Mouse (Mus musculus): Measurements from ENCODE around the gene Esr1.
"Not testable (repeated sequence)": the region's sequence is repeated elsewhere in the genome, so short reads cannot be mapped to it uniquely, and the experiment has no call there.

Gene Esr1

GRCm38 (mm10) chr10:4611386-4612155 is at the start of gene Esr1:
Esr1 (plus strand) TSS chr10:4611593.
- no peak for DNase-seq (ENCODE audit: low spot score)

DNA sequence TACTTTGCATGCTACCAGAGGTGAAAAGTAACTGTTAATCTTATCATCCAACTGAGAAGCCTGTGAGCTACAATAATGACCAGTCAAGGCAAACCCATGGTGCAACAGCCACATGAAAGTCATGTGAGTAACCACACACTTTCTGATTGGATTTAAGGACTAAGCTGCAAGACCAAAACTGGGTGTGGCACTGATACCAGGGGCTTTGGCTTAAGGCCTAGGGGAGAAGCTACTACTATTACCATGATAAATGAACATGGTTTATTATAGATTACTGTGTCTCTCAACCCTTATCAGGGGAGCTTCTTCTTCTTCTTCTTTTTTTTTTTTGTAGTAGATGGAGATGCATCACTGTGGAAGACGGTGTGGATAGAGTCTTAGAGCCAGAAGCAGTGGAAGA is 46.2 kb upstream of the Esr1 start:
- no peak for DNase-seq (ENCODE audit: low spot score)

GRCm38 (mm10) chr10:4570778-4571177 is 40.6 kb upstream of the Esr1 start:
- no peak for DNase-seq (ENCODE audit: low spot score)

GRCm38 (mm10) chr10:4571304-4571703 is 40.1 kb upstream of the Esr1 start:
- no peak for DNase-seq (ENCODE audit: low spot score)

DNA sequence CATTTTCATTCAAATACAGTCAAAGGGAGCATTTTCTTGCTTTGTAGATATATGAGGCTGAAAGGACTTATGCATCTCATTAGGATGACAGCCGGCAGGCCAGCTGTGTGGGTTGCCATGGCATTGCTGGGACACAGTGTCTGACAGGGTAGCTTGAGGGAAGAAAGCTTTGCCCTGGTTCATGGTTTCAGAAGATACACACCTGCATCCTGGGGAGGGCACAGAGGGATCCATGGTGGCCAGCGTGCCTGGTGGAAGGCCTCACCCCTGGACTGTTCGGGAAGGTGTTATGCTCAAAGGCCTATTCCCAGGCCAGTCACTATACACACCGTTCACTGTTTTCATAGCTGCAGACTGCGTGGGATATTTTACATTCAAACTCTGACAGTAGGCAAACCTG is 29.5 kb upstream of the Esr1 start:
- DNase-seq (ENCODE audit: low spot score) = no peak

GRCm38 (mm10) chr10:4586691-4587090 is 24.7 kb upstream of the Esr1 start:
- DNase-seq (ENCODE audit: low spot score) = no peak

DNA sequence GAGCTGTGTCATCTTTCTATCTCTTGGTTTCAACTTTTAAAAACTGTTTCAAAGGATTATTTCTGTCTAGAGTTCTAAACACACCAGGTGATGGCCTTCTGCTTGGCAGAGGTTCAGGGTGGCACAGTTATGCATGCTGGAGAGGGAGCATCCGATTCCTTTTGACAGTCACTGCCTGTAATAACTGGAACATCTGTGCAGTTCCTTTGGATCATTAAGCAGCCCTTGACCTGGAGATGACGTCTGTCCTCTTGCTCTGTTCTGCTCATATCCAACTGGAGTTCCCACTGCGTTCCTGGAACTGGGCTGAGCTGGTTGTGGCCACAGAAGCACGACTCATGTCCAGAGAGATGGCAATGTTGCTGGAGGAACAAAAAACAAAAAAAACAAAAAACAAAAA is 21.8 kb upstream of the Esr1 start:
- no peak for DNase-seq (ENCODE audit: low spot score)

DNA sequence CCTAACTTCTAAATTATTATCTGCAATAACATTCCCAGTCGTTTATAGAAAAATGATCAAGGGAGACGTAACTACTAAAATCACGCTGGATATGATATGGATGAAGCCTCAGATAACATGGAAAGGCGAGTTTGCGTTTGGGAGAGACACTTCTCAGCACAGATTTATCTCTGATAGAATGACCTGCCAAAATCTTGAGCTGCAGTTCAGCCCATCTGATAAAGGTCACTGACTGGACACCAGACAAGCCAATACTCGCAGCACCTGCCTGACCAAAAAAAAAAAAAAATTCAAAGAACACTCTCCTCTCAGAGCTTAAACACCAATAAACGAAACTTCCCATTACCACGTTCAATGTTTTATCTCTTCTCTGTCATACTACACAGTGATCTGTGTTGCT is 20.4 kb upstream of the Esr1 start:
- no peak for DNase-seq (ENCODE audit: low spot score)

GRCm38 (mm10) chr10:4593828-4594227 is 17.6 kb upstream of the Esr1 start:
- DNase-seq (ENCODE audit: low spot score) = no peak

- no peak for DNase-seq (ENCODE audit: low spot score)
These were observed 14.2 kb upstream of the Esr1 start for GRCm38 (mm10) chr10:4597211-4597610.

GRCm38 (mm10) chr10:4598244-4598842 is 13.1 kb upstream of the Esr1 start:
- DNase-seq (ENCODE audit: low spot score) = no peak

GRCm38 (mm10) chr10:4598916-4599315 is 12.5 kb upstream of the Esr1 start:
- DNase-seq (ENCODE audit: low spot score) = no peak

- no peak for DNase-seq (ENCODE audit: low spot score)
These were observed 11.8 kb upstream of the Esr1 start for GRCm38 (mm10) chr10:4599591-4599990.

DNA sequence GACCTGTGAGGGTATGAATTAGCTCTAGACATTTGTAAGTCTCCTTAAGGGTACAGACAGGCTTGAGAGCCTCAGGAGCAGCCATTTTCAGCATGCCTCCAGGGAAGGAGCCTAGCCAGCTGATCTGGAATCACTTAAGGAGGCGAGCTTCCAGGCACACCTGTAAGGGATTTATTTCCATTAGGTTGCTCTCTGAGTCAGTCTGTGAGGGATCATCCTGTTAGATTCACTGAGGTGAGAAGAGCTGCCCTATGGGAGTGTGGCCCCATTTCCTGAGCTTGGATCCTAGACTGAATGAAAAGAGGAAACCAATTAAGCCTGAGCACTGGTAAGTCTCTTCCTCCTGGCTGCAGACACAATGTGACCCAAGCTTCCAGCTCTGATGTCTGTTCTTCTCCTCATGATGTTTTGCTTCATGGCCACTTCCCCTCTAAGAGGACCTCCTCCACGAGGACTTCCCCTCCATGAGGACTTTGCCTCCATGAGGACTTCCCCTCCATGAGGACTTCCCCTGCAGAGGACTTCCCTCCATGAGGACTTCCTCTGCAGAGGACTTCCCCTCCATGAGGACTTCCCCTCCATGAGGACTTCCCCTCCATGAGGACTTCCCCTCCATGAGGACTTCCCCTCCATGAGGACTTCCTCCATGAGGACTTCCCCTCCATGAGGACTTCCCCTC is 10.5 kb upstream of the Esr1 start:
- DNase-seq (ENCODE audit: low spot score) = no peak

GRCm38 (mm10) chr10:4601612-4602011 is 9.8 kb upstream of the Esr1 start:
- not testable (repeated sequence) for DNase-seq (ENCODE audit: low spot score)

GRCm38 (mm10) chr10:4602466-4602865 is 8.9 kb upstream of the Esr1 start:
- no peak for DNase-seq (ENCODE audit: low spot score)

GRCm38 (mm10) chr10:4604527-4605209 is 6.7 kb upstream of the Esr1 start:
- DNase-seq (ENCODE audit: low spot score) = no peak

GRCm38 (mm10) chr10:4610234-4610633 is 1.2 kb upstream of the Esr1 start:
- DNase-seq (ENCODE audit: low spot score) = no peak

GRCm38 (mm10) chr10:4612313-4613036 is 1.1 kb downstream of the Esr1 start:
- no peak for DNase-seq (ENCODE audit: low spot score)

- DNase-seq (ENCODE audit: low spot score) = no peak
These were observed 6.6 kb downstream of the Esr1 start for GRCm38 (mm10) chr10:4618026-4618425.

DNA sequence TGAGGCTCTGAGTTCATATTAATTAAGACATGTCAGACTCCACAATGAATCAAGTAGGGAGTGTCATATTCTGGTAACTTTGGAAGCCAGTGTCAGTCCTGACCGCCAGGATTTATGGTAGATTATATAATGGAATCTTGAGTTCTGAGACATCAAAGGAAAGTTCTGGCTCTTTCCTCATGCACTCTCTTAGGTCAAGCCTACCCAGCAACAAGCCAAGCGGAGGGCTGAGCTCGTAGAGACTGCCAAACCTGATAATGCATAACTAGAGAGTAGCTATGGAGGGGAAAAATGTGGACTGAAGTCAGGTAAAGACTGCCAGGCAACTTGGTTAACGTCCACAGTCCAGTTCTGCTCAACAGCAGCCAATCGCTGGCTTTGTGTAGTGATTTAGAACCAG is 7.3 kb downstream of the Esr1 start:
- no peak for DNase-seq (ENCODE audit: low spot score)

GRCm38 (mm10) chr10:4619426-4619825 is 8.0 kb downstream of the Esr1 start:
- DNase-seq (ENCODE audit: low spot score) = not testable (repeated sequence)
